Mouse (Mus musculus) embryo, embryonic 10.5 days (tissue): Measurements from ENCODE around the gene Syndig1l.

ENCODE experiments used
- DNase-seq: peaks from one replicate; pipeline ENCODE4 v3.0.0-alpha.2; 2015; ENCODE audit warnings: low spot score

The Syndig1l gene

GRCm38 (mm10) chr12:84698319-84699081, at the start of gene Syndig1l:
Gene Syndig1l, minus strand, starts transcription at chr12:84698831.
- DNase-seq, result peak; percentile 78

- no peak for DNase-seq
Measured at GRCm38 (mm10) chr12:84748134-84748533, 49.5 kb upstream of the Syndig1l start.

- no peak for DNase-seq
Measured at GRCm38 (mm10) chr12:84745700-84746099, 47.1 kb upstream of the Syndig1l start.

GRCm38 (mm10) chr12:84743496-84743895, 44.9 kb upstream of the Syndig1l start:
- DNase-seq, result no peak

- no peak for DNase-seq
Measured at GRCm38 (mm10) chr12:84733366-84733765, 34.7 kb upstream of the Syndig1l start.

GRCm38 (mm10) chr12:84728421-84728820, 29.8 kb upstream of the Syndig1l start:
- no peak for DNase-seq

GRCm38 (mm10) chr12:84727434-84727833, 28.8 kb upstream of the Syndig1l start:
- DNase-seq, result no peak

- no peak for DNase-seq
Measured at GRCm38 (mm10) chr12:84726986-84727385, 28.4 kb upstream of the Syndig1l start.

- DNase-seq, result no peak
Measured at GRCm38 (mm10) chr12:84726391-84726790, 27.8 kb upstream of the Syndig1l start.

- no peak for DNase-seq
Measured at GRCm38 (mm10) chr12:84718462-84719244, 20.0 kb upstream of the Syndig1l start.

GRCm38 (mm10) chr12:84714578-84714977, 15.9 kb upstream of the Syndig1l start:
- no peak for DNase-seq

- DNase-seq, result peak; percentile 29
Measured at GRCm38 (mm10) chr12:84709842-84710439, 11.3 kb upstream of the Syndig1l start.

- no peak for DNase-seq
Measured at GRCm38 (mm10) chr12:84707804-84708203, 9.2 kb upstream of the Syndig1l start.

- DNase-seq, result no peak
Measured at GRCm38 (mm10) chr12:84706886-84707285, 8.3 kb upstream of the Syndig1l start.

- DNase-seq, result no peak
Measured at GRCm38 (mm10) chr12:84702586-84702985, 4.0 kb upstream of the Syndig1l start.

GRCm38 (mm10) chr12:84692141-84692540, 6.5 kb downstream of the Syndig1l start:
- DNase-seq, result no peak

- DNase-seq, result no peak
Measured at GRCm38 (mm10) chr12:84691347-84691746, 7.3 kb downstream of the Syndig1l start.

GRCm38 (mm10) chr12:84689051-84689450, 9.6 kb downstream of the Syndig1l start:
- no peak for DNase-seq

- DNase-seq, result no peak
Measured at GRCm38 (mm10) chr12:84687531-84687930, 11.1 kb downstream of the Syndig1l start.

GRCm38 (mm10) chr12:84686176-84686575, 12.5 kb downstream of the Syndig1l start:
- DNase-seq, result peak; percentile 13

- DNase-seq, result no peak
Measured at GRCm38 (mm10) chr12:84684569-84684968, 14.1 kb downstream of the Syndig1l start.

GRCm38 (mm10) chr12:84676011-84676410, 22.6 kb downstream of the Syndig1l start:
- DNase-seq, result no peak
